Mouse (Mus musculus) kidney, postnatal 0 days (tissue): ENCODE data around the gene 9330182O14Rik. TPM values are rescaled to one million over a fixed set of nuclear protein-coding genes. Genes with fewer than 3 reads are reported as not detected.

Experiments
- ATAC-seq: fragments of 200-750 bp; cut with Nextera tagmentation; replicated peaks from 2 replicates; pipeline ENCODE4 v1.8.0; 2017; ENCODE audit warnings: low read depth, moderate number of reproducible peaks, moderate TSS enrichment, moderate library complexity; ENCODE audit not compliant: low FRiP score
- DNase-seq: peaks from one replicate; pipeline ENCODE4 v3.0.0-alpha.2; 2016; ENCODE audit warnings: low spot score
- H3K27ac ChIP-seq: fragments of 300-500 bp; sonication (generic); 2 replicates; pipeline ENCODE4 v1.5.1; 2014; ENCODE audit warnings: mild to moderate bottlenecking
- H3K27me3 ChIP-seq: fragments of 300-500 bp; sonication (generic); 2 replicates; pipeline ENCODE4 v1.6.1; 2014; ENCODE audit warnings: low read length, mixed read lengths; ENCODE audit not compliant: insufficient read depth
- H3K36me3 ChIP-seq: fragments of 300-500 bp; sonication (generic); 2 replicates; pipeline ENCODE4 v1.6.1; 2014; ENCODE audit warnings: low read length, mixed read lengths; ENCODE audit not compliant: insufficient read depth
- H3K4me1 ChIP-seq: fragments of 300-500 bp; sonication (generic); replicated peaks from 2 replicates; pipeline ENCODE4 v1.6.1; 2014; ENCODE audit warnings: antibody characterized with exemption, low read length, mixed read lengths; ENCODE audit not compliant: insufficient read depth
- H3K4me2 ChIP-seq: fragments of 300-500 bp; sonication (generic); 2 replicates; pipeline ENCODE4 v1.6.1; 2014; ENCODE audit warnings: mild to moderate bottlenecking, low read length, moderate library complexity, mixed read lengths
- H3K4me3 ChIP-seq: fragments of 300-500 bp; sonication (generic); replicated peaks from 2 replicates; pipeline ENCODE4 v1.5.1; 2014; ENCODE audit warnings: low read depth, low read length
- H3K9ac ChIP-seq: fragments of 300-500 bp; sonication (generic); 2 replicates; pipeline ENCODE4 v1.6.1; 2014; ENCODE audit warnings: low read depth, low read length
- H3K9me3 ChIP-seq: fragments of 300-500 bp; sonication (generic); replicated peaks from 2 replicates; pipeline ENCODE4 v1.6.1; 2016; ENCODE audit warnings: low read length, inconsistent platforms, mixed read lengths
- CTCF ChIP-seq: IDR thresholded peaks from 2 replicates; pipeline ENCODE4 v1.5.1; 2016; ENCODE audit warnings: antibody characterized with exemption, low read depth, mild to moderate bottlenecking, moderate library complexity
- WGBS: fragments of 180-500 bp; shearing (Covaris S2); extraction: QIAGEN DNeasy Blood & Tissue Kit; methylation state at CpG from one replicate; pipeline ENCODE4 v1.1.7; 2014; 5-methylcytosine and 5-hydroxymethylcytosine counted together
- polyA plus RNA-seq: library from polyadenylated mRNA; unstranded; fragments of >200 nt; fragmentation: Nextera tagmentation; extraction: Ambion mirVana; gene quantifications from 2 replicates; pipeline ENCODE4 v1.2.1, GENCODE M21; 2015

The 9330182O14Rik gene
- polyA plus RNA-seq, 1 experiment from 2014 or later, result not detected

DNA sequence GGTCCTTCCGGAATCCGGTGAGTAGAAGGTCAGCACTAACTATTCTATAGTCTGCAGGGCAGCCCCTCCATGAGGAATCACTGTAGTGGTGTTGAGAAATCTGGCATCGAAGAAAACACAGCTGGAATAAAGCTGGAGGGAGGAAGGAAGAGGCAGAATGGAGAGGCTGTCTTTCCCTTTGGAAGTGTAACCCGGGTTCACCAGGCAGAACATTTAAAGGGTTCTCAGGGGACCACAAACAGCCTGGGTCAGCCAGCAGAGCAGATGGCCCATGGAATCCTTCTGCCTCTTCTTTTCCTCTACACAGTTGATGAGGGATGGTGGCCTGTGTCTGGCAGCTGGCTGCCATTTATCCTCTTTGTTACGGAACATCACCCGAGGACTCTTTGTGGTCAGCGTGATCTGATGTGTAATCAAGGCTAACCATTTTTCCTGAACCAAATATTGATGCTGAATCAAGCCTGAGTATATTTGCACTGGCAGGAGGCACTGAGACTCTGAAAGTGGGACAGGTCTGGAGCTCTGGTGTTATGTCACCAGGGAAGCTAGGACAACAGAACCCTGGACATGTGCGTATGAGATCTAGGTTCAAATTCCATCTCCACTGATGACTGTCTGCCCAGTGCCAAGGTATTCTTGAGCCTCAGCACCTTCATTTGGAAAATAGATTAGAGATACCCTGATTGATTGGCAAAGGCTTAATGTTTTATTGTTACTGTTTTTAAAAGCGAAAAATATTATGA is 9.8 kb upstream of the 9330182O14Rik start:
- WGBS, result 71% methylated on average over 9 of the region's 9 CpGs
- no peak for TF ChIP-seq CTCF
- Histone ChIP-seq H3K36me3 (no peaks in the 10 kb centered on the region), H3K4me1 (no peaks in the 10 kb centered on the region), H3K4me3 (no peak overlapping the region), H3K9ac (no peak overlapping the region), H3K27me3 (no peaks in the 10 kb centered on the region), H3K4me2 (no peak overlapping the region), H3K9me3 (no peaks in the 10 kb centered on the region), H3K27ac (no peak overlapping the region)
- DNase-seq (peak; percentile 25), ATAC-seq (no peak)

DNA sequence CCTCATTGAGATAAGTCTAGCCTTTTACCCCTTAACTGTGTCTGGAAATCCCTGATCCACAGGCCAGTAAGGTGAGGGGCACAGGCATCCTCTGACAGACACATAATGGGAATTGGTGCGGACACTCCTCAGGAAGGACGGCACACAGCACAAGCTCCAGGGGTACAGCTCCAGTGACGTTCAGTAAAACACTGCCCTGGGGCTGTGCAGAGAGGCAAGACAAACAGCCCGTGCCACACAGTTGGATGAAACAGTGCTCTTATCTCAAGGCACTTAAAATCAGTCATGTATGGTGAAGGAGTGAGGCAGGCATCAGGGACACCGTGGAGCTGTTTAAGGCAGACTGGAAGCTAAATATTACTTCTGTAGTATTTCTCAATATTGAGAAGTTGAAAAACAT is 4.7 kb upstream of the 9330182O14Rik start:
- H3K4me2 ChIP-seq, result no peak overlapping the region
- 34% methylated on average over 5 of the region's 5 CpGs for WGBS
- H3K9ac ChIP-seq, result no peak overlapping the region
- no peaks in the 10 kb centered on the region for H3K36me3 ChIP-seq
- no peak for DNase-seq
- no peaks in the 10 kb centered on the region for H3K9me3 ChIP-seq
- H3K27me3 ChIP-seq, result no peaks in the 10 kb centered on the region
- no peak for ATAC-seq
- H3K4me1 ChIP-seq, result no peaks in the 10 kb centered on the region
- H3K27ac ChIP-seq, result no peak overlapping the region
- H3K4me3 ChIP-seq, result no peak overlapping the region
- TF ChIP-seq CTCF, result no peak

DNA sequence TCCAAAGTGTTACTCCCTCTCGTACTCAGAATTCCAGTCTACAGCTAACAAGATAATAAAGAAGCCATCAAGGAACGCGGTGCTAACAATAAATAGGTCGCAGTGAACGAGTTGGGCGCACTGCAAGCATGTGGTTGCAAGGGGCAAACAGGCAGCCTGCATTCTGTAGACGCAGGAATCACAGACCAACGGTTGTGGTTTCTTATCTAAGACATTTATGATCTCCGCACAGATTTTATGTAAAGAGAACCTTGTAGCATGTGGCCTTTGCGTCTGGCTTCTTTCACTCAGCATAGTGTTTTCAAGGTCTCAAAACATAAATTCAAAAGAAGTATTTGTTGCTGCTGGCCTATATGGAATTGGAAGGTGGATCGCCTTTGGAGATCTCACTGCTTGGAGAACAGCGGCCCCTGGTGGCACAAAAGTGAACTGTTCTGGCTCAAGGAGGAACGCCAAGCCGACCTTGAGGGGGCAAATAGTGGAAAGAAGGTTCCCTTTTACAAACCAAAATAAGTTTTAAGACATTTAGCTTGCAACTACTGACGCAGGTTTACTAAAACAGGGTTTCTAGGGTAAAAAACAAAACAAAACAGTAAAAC is 3.2 kb upstream of the 9330182O14Rik start:
- DNase-seq (peak; percentile 85), ATAC-seq (no peak)
- Histone ChIP-seq H3K9me3 (no peaks in the 10 kb centered on the region), H3K4me3 (no peak overlapping the region), H3K36me3 (no peaks in the 10 kb centered on the region), H3K4me1 (no peaks in the 10 kb centered on the region), H3K9ac (no peak overlapping the region), H3K4me2 (no peak overlapping the region), H3K27ac (no peak overlapping the region), H3K27me3 (no peaks in the 10 kb centered on the region)
- TF ChIP-seq CTCF, result peak; percentile 95
- 21% methylated on average over 15 of the region's 15 CpGs for WGBS

DNA sequence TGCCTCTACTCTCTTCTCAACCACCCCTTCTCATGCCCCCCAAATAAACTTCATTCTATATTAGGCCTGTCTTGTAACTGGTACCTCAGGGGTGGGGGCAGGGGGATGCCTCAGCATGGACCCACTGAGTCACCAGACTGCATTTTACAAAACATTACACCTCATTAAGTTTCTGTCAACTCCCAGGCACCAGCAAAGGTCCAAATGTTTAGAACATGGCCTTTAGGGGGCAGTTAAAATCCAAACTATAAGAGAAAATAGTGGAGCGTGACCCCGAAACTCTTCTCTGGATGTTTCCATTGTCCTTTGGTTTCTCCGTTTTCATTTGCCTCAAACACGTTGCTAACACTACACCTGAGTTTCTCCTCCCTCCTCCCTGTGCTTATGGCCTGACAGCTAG is 1.8 kb upstream of the 9330182O14Rik start:
- no peak for ATAC-seq
- no peak for TF ChIP-seq CTCF
- WGBS, result 60% methylated on average over 4 of the region's 4 CpGs
- no peak for DNase-seq
- H3K4me1 ChIP-seq, result no peaks in the 10 kb centered on the region
- H3K9me3 ChIP-seq, result no peaks in the 10 kb centered on the region
- H3K27me3 ChIP-seq, result no peaks in the 10 kb centered on the region
- H3K27ac ChIP-seq, result no peak overlapping the region
- no peak overlapping the region for H3K4me3 ChIP-seq
- no peak overlapping the region for H3K9ac ChIP-seq
- no peak overlapping the region for H3K4me2 ChIP-seq
- H3K36me3 ChIP-seq, result no peaks in the 10 kb centered on the region

DNA sequence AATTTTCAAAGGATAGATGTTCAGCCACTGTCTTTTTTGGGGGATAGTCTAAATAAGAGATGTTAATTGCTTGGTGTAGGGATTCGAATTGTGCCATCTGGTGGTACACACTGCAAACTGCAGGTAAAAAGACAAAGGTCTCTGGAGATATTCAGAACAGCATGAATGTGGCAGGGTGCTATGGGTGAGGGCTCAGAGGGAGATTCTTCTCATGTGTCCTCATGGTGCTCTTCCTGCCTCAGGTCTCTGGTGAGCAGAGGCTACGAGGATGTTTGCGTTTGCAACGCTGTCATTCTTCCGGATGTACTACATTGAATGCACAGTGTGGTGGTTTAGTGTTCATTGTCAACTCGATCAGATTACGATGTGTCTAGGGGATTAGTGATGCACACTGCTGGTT is 10.1 kb downstream of the 9330182O14Rik start:
- TF ChIP-seq CTCF, result peak; percentile 81
- H3K4me1 ChIP-seq, result no peaks in the 10 kb centered on the region
- no peak for ATAC-seq
- no peak overlapping the region for H3K9ac ChIP-seq
- H3K27me3 ChIP-seq, result no peaks in the 10 kb centered on the region
- H3K27ac ChIP-seq, result no peak overlapping the region
- no peak overlapping the region for H3K4me2 ChIP-seq
- DNase-seq, result peak; percentile 46
- H3K9me3 ChIP-seq, result no peaks in the 10 kb centered on the region
- no peaks in the 10 kb centered on the region for H3K36me3 ChIP-seq
- no peak overlapping the region for H3K4me3 ChIP-seq
- 53% methylated on average over 7 of the region's 7 CpGs for WGBS

DNA sequence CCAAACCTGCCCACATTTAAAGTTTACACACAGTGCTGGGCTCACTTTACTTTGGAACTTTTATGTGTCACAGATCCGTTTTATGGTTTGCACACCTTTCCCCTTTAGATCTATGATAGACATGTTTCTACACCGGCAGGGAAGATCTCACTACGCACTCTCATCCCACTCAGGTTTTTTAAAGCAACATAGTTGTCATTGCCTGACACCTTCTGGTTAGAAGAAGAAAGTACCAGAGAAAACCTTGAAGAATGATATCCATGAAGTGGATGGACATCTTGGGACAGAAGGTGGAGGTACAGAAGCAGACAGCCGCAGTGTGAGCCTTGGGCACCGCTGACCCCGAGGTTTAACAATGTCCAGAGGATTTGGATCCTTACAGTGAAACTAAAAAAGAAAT is 23.5 kb downstream of the 9330182O14Rik start:
- peak; percentile 26; the same call in 1 of the 2 replicates for TF ChIP-seq CTCF
- WGBS, result 86% methylated on average over 6 of the region's 6 CpGs

More for the DNA sequence above, 23.5 kb downstream of the 9330182O14Rik start:
- H3K36me3 ChIP-seq, result no peaks in the 10 kb centered on the region
- DNase-seq (no peak), ATAC-seq (no peak)
- no peaks in the 10 kb centered on the region for H3K9me3 ChIP-seq
- no peaks in the 10 kb centered on the region for H3K27me3 ChIP-seq
- no peak overlapping the region for H3K4me2 ChIP-seq
- H3K9ac ChIP-seq, result no peak overlapping the region
- no peak overlapping the region for H3K4me3 ChIP-seq
- no peak overlapping the region for H3K27ac ChIP-seq
- H3K4me1 ChIP-seq, result no peaks in the 10 kb centered on the region
